Mouse (Mus musculus) NIH3T3 (cell line): ENCODE data around the gene Kif6.

ENCODE experiments used
- DNase-seq: peaks from one replicate; pipeline ENCODE4 v3.0.0-alpha.2; 2012; ENCODE audit warnings: low read depth

Kif6 gene

DNA sequence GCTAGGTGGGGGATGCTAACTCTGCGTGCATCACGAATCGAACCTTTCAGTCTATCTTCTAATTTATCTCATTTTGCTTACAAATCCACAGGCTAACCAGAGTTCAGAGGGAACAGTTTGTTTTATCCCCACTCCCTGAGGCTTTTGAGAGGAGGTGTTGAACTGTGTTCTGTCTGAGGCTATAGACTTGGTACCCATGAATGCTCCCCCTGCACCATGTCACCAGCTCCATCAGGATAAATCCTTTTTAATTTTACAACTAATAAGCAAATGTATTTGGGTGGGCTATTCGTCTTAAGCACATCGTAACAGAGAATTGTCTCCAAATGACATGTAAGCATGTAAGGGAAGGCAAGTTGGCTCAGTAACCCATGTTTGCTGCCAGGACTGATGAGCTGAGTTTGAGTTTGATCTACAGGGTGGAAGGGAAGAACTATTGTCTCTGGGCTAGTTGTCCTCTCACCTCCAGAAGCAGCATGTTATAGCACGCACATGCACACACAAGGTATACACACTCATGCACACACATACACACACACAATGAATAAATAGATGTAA is 122.4 kb downstream of the Kif6 start:
- DNase-seq: no peak

DNA sequence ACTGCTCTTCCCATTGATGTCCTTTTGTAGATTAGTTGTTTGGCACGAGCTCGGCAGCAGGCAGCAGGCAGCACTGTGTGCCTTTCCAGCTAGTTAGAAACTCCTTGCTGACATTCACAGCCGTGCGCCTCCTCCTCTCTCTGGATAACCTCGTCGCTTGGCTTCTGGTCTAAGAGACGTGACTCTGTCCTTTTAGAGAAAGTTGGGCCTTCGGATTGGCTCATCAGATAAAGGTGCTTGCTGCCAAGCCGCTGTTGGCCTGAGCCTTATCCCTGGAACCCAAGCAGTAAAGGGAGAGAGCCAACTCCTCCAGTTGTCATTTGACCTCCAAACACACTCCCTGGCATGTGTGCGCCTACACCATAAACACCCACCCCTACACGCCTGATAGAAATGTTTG is 123.4 kb downstream of the Kif6 start:
- no peak for DNase-seq

DNA sequence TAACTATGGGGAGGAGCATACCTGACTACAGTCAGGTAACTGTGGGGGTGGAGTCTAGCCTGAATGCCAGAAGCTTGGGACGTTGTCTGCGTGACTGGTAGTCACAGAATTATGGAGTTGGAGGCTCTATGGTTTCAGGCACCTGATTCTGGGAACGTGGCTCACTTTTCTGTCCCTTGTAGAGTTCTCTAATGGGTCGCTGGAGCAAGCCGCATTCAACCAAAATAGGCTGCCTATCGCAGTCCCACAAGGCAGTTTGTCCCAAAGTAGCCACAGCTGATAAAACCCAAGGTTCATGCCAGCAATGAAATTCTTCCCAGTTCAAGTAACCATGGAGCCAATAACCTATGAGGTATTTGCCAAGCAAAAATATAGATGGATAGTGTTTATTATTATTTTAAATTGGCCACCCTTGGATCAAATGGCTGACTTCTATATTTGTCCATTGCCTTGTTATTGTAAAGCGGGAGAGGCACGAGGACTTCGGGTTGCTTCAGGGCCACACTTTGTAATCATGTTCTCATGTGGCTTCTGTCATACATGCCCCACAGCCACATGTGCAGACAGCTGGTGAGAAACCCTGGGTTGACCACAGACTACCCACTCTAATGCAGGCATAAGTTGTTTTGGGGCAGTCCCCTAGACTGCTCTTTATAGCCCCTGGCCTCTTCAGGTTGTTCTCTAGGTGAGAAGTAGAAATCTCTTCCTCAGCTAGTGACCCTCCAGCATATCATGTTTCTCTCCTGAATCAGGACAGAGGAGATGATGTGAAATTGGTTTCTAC is 125.2 kb downstream of the Kif6 start:
- no peak for DNase-seq

DNA sequence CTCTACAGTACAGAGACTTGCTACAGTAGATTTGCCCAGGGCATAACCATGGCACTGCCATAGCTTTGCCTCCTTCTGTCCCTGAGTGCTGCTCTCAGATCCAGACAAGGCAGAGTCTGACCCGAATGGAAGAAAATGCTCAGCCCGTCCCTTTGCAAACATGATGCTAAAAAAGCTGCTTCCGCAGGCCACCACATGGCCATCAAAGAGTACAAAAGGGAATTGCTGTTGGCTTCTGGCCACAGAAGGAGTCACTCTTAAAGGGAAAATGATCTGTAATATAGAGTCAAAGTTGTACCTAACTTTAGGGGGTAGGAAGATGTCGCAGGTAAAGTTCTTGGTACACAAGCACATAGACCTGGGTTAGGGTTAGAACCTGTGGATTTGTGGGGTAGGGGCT is 126.2 kb downstream of the Kif6 start:
- no peak for DNase-seq

DNA sequence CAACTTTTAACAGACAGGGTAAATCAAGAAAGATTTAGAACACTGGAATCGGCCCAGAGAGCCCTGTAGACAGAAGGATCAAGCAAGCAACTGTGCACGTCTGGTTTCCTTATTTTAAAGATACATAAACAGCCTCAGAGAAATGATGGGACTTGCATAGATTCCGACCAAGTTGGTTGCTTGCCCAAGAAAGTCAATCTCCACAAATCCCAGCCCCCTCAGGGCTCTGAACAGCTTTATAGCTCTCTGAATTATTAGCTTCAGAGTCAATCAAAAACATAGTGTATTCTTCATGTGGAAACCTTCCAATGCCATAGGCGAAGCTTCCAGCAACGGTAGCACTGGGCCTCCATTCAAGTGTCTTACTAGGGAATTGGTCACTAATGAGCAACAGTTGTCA is 127.0 kb downstream of the Kif6 start:
- peak; percentile 75 for DNase-seq

DNA sequence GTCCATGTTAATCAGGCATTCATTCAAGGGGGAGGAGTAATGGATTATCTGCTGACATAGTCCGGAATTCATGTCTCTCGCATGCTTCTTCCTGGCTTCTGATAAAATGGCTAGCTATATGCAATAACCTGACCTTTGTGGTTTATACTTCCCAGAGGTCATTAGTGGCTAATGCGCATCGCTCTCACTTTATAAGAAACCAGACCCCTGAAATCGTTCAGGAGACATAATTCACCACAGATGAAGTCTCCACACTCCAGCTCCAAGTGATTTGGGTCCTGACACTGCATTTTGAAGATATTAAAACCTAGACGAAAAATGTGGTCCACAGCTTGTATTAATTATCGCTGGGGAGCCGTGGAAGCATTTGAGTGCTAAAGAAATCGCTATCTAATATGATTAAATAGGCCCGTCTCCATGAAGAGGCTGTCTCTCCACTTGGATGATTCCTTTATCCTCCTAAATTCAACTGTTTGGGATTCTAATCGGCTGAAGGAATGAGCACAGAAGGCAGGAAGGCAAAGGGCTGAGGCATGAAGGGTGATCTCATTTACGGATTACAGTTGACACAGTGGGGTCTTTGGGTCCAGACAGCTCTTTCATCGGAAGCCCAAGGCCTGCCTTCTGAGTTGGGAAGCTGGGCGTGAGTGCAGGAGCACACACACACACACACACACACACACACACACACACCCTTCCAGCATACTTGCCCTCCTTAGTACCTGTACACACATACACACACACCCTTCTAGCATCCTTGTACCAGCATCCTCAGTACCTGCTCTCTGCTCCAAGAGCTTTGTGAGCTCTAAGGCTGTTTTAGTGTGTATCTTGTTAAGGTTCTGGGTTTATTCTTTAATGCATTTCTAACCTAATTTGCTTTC is 128.9 kb downstream of the Kif6 start:
- no peak for DNase-seq

DNA sequence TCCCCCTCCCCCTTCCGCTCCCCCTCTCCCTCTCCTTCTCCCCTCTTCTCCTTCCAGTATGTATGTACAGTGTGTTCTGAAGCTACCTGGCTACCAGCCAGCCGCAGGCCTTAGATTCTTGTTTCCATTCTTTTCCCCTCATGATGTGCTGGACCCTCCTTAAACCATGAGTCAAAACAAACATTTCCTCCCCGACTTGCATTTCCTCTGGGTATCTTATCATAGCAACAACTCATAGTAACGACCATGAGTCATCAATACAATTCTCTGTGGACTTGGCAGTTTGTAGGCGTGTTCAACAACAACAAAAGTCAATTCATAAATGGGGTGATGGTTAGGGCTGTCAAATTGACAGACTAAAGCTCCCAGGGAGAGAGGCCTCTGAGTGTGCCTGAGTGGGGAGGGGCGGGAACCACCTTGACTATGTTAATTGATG is 136.0 kb downstream of the Kif6 start:
- DNase-seq: peak; percentile 96

DNA sequence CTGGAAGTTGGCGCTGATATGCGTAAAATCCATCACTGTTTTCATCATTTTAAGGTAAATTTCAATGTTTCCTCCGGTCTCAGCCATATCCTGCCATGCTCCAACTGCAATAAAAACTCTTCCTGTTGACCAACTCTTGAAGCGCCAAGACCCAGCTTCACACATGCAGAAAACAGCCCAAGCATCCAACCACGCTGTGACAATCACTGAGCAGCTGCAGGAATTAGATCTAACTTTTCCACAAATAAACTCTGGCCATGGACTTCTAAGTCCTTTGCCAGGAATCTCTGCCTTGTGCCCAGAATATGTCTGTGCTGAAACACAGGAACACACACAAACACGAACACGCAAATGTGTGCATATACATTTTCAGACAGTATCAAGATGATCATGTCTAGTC is 138.9 kb downstream of the Kif6 start:
- DNase-seq: no peak

DNA sequence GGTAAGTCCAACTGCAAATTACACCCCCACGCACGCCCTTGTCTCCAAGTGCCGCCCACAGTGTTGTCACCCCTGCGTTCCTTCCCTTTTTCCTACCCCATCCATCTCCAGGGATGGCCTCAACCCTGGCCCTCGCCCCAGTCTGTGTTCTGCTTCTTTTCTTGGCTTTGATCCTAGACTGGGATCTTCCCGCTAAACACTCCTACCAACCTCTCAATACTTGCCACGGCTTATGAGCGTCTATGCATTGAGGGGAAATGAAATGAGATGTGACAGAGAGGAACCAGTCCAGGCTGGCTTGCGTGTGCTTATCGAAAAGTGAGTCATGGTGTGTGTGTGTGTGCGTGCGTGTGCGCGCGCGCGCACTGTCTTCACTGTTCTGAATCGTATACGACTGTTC is 141.9 kb downstream of the Kif6 start:
- DNase-seq: peak; percentile 35

DNA sequence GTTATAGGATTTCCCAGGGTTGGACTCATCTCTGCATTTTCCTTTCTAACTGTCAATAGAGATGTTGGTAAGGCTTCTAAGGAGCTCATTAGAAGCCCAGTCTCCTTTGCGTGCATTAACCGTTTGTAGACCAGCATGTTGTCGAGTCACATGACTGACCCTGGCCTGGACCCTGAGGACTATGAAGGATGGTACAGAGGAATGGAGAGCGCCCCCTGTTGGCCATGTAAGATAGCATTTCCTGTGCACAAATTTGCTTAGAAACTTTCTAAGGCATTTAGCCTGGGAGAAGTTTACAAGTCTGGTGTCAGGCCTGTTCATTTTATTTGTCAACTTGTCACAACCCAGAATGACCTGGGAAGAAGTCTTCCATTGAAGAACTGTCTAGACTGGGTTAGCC is 144.1 kb downstream of the Kif6 start:
- no peak for DNase-seq

DNA sequence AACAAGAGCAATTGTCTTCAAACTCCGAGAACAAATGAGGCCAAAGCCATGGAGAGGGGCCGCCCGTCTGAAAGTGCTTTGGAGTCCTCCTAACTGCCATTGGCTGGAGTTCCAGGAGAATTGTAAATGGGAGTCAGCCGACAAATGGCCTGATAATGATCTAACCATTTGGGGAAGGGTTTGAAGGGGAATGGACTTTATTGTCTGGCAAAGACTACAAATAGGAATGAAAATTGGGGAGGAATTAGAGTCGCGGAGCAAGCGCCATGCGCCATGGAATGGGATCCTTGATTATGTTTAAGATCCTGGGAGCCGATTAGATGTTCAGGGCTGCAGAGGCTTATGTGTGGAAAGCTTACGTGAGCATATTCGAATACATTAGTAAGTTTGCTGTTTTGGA is 146.3 kb downstream of the Kif6 start:
- no peak for DNase-seq

DNA sequence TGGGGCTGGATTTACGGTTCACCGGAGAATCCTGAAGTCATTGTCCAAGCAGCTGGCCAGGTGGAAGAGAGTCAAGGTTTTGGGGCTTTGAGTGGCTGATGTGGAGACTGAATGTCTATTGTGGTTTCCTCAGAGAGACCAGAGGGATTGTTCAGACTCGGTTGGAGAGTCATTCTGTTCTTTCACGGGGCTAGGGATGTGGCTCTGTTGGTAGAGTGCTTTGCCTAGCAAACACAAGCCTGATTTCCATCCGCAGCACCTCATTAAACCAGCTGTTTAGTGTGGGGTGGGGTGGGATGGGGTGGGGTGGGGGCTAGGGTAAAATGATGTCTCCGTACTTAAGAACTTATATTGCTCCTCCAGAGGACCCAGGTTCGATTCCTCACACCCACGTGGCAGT is 146.9 kb downstream of the Kif6 start:
- DNase-seq: no peak

DNA sequence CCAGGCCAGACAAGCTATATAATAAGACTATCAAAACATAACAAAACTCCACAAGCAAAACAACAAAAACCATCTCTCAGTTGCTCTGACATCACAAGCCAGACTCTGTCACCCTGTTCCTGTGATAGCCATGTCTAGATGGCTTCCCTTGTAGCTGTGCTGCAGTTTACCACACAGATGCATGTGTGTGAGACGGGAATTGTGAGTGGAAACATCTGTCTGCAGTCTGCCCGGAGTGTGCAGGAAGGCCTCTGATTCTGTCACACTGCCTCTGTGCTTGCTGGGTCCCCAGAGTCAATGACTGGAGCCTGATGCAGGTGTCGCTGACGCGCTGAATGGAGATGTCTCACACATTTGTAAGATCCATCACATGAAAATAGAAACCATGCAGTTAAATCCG is 150.0 kb downstream of the Kif6 start:
- no peak for DNase-seq

DNA sequence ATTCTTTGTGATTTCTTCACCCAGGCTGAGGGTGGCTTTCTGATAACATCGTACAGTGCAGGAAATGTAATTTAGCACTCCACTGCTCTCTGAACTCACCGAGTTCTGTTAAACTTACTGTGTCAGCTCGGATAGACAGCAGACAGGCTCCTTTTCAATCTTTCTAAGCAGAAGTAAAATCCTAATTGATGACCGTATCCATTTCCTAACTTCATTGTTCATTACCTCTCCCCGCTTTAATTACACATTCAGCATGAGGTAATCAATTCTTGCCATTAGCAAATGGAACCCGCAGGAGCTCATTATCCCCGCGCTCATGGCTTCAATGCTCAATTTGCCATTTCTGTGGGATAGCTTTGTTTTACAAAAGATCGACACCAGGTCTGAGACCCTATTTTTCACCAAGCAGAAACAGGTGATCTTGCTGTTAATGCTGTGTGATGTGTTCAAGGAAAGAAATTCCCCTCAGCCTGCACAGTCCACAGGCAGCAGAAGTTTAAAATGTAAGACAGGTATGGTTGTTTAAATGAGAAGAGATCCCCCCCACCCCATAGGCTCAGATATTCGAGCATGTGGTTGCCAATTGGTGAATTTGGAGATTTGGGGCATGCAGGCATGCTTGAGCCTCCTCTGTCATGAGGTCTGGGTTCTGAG is 152.9 kb downstream of the Kif6 start:
- no peak for DNase-seq

DNA sequence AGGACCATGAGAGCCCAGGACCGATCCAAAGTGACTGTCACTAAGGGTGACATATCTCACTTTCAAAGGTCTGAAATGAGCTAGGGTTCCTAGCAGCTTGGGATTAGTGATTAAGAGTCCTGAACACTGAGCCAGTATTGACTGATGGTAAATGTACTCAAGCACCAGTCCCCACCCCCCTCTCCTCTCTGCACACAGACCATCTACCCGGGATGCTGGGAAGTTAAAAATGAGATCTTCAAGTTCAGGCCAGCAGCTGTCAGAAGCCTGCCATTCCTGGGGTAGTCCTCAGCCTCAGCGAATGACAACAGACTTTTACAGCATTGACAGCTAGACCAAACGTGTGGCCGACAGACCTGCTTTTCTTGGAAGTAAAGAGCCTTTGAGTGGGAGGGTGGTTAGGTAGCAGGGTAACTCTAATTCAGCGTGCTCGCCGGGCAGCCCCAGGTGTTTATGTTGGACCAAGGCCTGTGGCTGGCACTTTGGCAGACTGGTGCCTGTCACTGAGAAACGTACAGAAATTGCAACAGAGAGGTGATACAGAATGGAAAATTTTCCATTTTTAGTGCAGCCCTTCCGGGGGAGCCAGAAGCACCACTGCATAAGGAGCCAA is 156.9 kb downstream of the Kif6 start:
- peak; percentile 48 for DNase-seq

DNA sequence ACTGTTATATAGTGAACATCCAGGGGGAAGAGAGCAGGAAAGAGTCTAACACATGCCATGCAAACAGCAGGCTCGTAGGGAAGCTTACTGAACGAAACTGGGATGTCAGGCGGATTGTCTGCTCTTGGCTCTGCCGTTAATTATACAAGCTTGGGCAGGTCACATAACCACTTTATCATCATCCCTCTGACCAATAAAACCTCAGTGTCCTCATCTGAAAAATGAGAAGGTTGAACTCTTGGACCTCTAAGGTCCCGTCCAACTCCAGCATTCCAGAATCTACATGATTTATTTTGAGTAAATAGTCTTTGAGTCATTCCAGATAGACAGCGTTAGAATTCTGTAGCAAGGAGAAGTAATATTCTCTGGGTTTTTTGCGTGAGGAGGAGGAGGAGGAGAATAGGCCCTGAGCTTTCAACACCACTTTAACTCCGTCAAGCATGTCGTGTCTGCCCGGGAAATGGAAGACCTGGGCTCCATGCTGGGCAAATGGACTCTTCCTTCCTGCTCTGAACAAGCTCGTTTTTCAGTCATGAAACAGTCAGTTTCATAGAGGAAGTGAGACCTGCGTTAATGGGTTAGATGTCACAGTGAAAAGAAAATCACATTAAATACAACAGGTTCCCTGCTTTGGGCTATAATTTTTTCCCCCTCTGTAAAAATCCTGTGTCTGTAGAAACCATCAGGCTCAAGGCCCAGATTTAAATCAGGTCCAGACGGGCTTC is 162.3 kb downstream of the Kif6 start:
- DNase-seq: peak; percentile 80

DNA sequence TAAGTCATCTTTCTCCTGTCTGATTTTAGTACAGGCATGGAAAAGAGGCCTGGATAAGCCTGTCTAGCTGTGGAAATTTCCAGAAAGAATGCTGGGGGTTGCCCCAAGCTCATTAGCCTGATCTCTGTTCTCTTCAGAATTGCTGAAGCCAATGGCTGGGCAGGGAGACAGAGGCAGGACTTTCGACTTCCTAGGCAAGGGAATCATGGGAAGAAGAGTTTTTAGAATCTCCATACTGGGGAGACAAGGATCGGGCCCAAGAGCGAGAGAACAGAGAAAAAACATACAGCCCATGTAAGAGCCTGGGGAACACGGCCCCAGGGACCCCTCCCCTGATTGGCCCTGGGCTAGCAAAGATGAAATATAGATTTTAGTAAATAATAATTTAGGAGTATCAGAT is 164.1 kb downstream of the Kif6 start:
- no peak for DNase-seq

DNA sequence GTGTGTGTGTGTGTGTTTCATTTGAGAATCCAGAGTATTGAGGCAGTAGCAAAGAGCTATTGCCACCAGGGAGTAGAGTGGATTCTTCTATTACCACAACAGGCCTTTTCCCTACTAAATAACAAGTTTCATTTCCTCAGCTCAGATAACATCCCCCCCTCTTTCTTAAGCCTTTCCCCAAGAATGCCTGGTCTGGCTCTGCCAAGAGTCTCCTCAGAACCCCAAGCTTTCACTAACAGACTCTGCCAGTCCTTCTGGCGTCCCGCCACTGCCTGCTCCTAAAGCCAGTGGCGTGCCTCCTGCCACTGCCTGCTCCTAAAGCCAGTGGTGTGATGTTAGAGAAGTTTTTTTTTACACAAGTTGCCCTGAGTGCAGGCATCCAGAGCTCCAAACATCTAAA is 164.6 kb downstream of the Kif6 start:
- peak; percentile 86 for DNase-seq

DNA sequence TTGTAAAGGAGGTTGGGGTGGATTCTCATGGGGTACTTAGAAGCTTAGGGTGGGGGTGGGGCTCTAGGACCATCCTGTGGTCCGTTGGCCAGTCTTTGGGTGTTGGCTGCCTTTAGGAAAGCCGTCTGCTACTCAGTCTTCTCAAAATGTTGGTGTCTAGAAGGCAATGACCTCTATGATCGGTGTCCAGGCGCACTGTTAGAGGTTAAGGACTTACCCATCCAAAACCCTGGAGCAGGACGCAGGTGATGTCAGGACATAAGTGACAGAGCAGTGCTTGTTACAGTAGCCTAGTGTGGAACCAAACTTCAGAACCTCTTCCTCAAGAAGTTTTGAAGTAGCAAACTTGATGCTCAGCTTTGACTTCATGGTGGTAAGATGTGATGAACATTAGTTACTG is 170.9 kb downstream of the Kif6 start:
- no peak for DNase-seq

DNA sequence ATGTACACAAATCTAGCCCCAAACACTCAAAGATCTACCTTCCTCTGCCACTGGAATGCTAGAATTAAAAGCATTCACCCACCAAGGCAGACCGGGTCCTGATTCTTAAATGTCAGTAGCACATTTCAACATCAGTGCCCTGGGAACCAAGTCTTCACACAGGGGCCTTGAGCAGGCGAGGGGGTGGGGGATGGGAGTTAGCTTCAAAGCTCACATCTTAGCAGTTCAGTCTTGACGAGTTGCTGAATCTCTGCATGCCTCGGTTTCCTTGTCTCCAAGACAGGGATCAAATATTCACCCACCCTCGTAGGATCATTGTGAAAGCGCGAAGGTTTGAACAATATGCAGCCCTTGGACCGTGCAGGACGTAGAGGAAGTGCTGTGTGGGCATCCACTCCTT is 172.4 kb downstream of the Kif6 start:
- no peak for DNase-seq

DNA sequence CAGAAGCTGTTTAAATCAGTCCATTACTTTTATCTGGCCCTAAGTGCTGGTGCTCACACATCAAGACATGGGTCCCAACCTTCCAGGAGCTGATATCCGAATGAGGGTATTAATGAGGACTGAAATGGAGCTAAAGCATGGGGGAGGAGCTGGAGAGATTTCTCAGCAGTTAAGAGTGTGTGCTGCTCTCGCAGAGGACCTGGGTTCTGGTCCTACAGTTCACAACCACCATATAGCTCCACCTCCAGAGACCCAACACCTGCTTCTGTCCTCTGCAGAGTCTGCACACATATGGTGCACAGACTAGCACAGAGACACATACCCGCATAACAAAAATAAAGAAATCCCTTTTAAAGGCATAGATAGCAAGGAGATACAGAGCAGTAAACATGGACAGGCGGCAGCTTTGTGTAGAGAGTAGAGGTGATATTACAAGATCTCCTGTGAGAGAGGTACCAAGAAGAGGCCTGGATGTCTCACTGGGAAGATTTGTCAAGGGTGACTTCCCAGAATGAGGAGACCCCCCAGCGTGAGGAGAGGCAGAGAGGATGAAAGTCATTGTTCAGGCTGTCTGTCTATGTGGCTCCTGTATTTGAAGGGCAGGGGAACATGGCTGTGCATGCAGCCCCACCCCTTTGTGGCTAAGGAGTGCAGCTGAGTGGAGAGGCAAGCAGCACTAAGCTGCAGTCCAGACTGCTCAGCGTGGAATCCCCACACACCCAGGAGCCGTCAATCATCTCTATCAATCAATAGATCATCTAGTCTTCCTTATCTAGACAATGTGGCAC is 173.4 kb downstream of the Kif6 start:
- DNase-seq: peak; percentile 40
